Mouse (Mus musculus) hindbrain, embryonic 11.5 days (tissue): ENCODE results near the gene Pus1. TPM values are rescaled to one million over a fixed set of nuclear protein-coding genes. Genes with fewer than 3 reads are reported as not detected.

Source experiments
- ATAC-seq: fragments of 200-750 bp; cut with Nextera tagmentation; 2 replicates; pipeline ENCODE4 v1.8.0; 2017; ENCODE audit warnings: mild to moderate bottlenecking, moderate TSS enrichment, moderate library complexity; ENCODE audit not compliant: low FRiP score
- DNase-seq: peaks from one replicate; pipeline ENCODE4 v3.0.0-alpha.2; 2015; ENCODE audit warnings: low spot score
- H3K27ac ChIP-seq: fragments of 300-500 bp; sonication (generic); 2 replicates; pipeline ENCODE4 v1.5.1; 2014; ENCODE audit warnings: mild to moderate bottlenecking, low read depth, low read length
- H3K27me3 ChIP-seq: fragments of 300-500 bp; sonication (generic); 2 replicates; pipeline ENCODE4 v1.6.1; 2014; ENCODE audit warnings: mild to moderate bottlenecking, low read length, moderate library complexity, mixed read lengths; ENCODE audit not compliant: control insufficient read depth, insufficient read depth
- H3K36me3 ChIP-seq: fragments of 300-500 bp; sonication (generic); 2 replicates; pipeline ENCODE4 v1.6.1; 2014; ENCODE audit warnings: mild to moderate bottlenecking, low read length, moderate library complexity, mixed read lengths; ENCODE audit not compliant: control insufficient read depth, insufficient read depth
- H3K4me1 ChIP-seq: fragments of 300-500 bp; sonication (generic); replicated peaks from 2 replicates; pipeline ENCODE4 v1.6.1; 2014; ENCODE audit warnings: low read length, mixed read lengths; ENCODE audit not compliant: control insufficient read depth, insufficient read depth
- H3K4me2 ChIP-seq: fragments of 300-500 bp; sonication (generic); replicated peaks from 2 replicates; pipeline ENCODE4 v1.6.1; 2014; ENCODE audit warnings: mild to moderate bottlenecking, low read depth, low read length
- H3K4me3 ChIP-seq: fragments of 300-500 bp; sonication (generic); 2 replicates; pipeline ENCODE4 v1.5.1; 2014; ENCODE audit warnings: low read depth, low read length
- H3K9ac ChIP-seq: fragments of 300-500 bp; sonication (generic); 2 replicates; pipeline ENCODE4 v1.6.1; 2014; ENCODE audit warnings: low read depth, low read length
- H3K9me3 ChIP-seq: fragments of 300-500 bp; sonication (generic); 2 replicates; pipeline ENCODE4 v1.6.1; 2016; ENCODE audit warnings: low read length; ENCODE audit not compliant: control insufficient read depth
- WGBS: fragments of 180-500 bp; shearing (Covaris S2); extraction: QIAGEN DNeasy Blood & Tissue Kit; methylation state at CpG from one replicate; pipeline ENCODE4 v1.1.7; 2014; 5-methylcytosine and 5-hydroxymethylcytosine counted together
- polyA plus RNA-seq: library from polyadenylated mRNA; unstranded; fragments of >200 nt; fragmentation: Nextera tagmentation; extraction: Ambion mirVana; gene quantifications from 2 replicates; pipeline ENCODE4 v1.2.1, GENCODE M21; 2014

The Pus1 gene
- polyA plus RNA-seq, 1 experiment from 2014 or later: 15.5 TPM

GRCm38 (mm10) chr5:110788684-110789083, 8.2 kb upstream of the Pus1 start:
- peak; percentile 66 for ATAC-seq
- Histone ChIP-seq H3K9ac (no peak overlapping the region), H3K4me2 (no peak overlapping the region), H3K27ac (no peak overlapping the region), H3K4me3 (no peak overlapping the region), H3K36me3 (peaks cover 47% of the 10 kb centered on the region), H3K27me3 (no peaks in the 10 kb centered on the region), H3K4me1 (no peaks in the 10 kb centered on the region), H3K9me3 (no peaks in the 10 kb centered on the region)
- WGBS: 58% methylated on average over 5 of the region's 5 CpGs
- peak; percentile 71 for DNase-seq

DNA sequence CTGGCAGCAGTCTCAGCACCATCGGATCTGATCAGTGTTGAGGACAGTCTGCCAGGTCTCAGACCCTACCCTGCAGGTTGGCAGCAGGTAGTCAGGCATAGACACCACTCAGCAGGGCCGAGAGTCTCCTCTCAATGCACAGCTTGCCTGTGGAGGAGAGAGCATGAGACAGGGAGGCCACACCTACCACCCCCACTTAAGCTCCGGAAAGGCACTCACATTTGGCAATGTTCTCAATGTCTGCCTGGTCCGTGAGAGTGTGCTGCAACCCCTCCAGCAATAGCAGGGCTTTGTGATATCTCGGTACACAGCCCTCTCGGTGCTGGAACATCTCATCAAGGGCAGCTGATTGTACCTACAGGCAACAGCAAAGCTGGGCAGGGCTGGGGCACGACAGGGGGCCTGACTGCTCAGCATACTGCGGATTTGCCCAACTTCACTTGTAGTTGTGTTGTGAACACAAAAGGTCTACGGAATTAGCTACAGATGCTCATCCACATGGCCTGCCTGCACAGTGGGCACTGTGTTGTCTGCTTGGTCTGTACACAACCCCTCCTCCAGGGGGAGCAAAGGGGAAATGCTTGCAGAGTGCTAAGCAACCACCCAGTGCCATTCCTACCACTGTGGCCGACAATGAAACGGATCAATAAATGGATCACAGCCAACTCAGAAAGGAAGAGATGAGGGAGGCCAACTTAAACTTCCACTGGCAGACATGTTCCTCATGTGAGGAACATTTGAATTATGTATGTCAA, 5.8 kb upstream of the Pus1 start:
- no peak for ATAC-seq
- Histone ChIP-seq H3K36me3 (peaks cover 33% of the 10 kb centered on the region), H3K9me3 (no peaks in the 10 kb centered on the region), H3K9ac (no peak overlapping the region), H3K27ac (no peak overlapping the region), H3K4me1 (no peaks in the 10 kb centered on the region), H3K4me2 (no peak overlapping the region), H3K4me3 (no peak overlapping the region), H3K27me3 (no peaks in the 10 kb centered on the region)
- peak; percentile 13 for DNase-seq
- 85% methylated on average over 11 of the region's 11 CpGs for WGBS

GRCm38 (mm10) chr5:110783150-110783549, 2.7 kb upstream of the Pus1 start:
- Histone ChIP-seq H3K4me1 (no peaks in the 10 kb centered on the region), H3K9ac (no peak overlapping the region), H3K9me3 (no peaks in the 10 kb centered on the region), H3K36me3 (peaks cover 18% of the 10 kb centered on the region), H3K4me3 (no peak overlapping the region), H3K4me2 (no peak overlapping the region), H3K27me3 (no peaks in the 10 kb centered on the region), H3K27ac (no peak overlapping the region)
- WGBS: 82% methylated on average over 8 of the region's 8 CpGs
- DNase-seq (no peak), ATAC-seq (no peak)

GRCm38 (mm10) chr5:110781529-110782238, 1.2 kb upstream of the Pus1 start:
- Histone ChIP-seq H3K4me2 (no peak overlapping the region), H3K9me3 (no peaks in the 10 kb centered on the region), H3K27ac (no peak overlapping the region), H3K36me3 (peaks cover 7% of the 10 kb centered on the region; the same call in 1 of the 2 replicates), H3K4me3 (no peak overlapping the region), H3K27me3 (no peaks in the 10 kb centered on the region), H3K4me1 (no peaks in the 10 kb centered on the region), H3K9ac (no peak overlapping the region)
- ATAC-seq (no peak), DNase-seq (no peak)
- WGBS: 82% methylated on average over 7 of the region's 7 CpGs

- no peak for DNase-seq
- Histone ChIP-seq H3K4me1 (no peaks in the 10 kb centered on the region), H3K9me3 (no peaks in the 10 kb centered on the region), H3K4me3 (peak overlapping the region; percentile 81), H3K27me3 (no peaks in the 10 kb centered on the region), H3K27ac (no peak overlapping the region), H3K9ac (peak overlapping the region; percentile 73), H3K36me3 (0 out of 2 replicates have a peak, but pooled peaks cover 3% of the 10 kb centered on the region), H3K4me2 (peak overlapping the region; percentile 93)
- ATAC-seq: peak; percentile 71
- WGBS: 63% methylated on average over 10 of the region's 10 CpGs
Observed at GRCm38 (mm10) chr5:110780761-110781528, 486 bp upstream of the Pus1 start.

DNA sequence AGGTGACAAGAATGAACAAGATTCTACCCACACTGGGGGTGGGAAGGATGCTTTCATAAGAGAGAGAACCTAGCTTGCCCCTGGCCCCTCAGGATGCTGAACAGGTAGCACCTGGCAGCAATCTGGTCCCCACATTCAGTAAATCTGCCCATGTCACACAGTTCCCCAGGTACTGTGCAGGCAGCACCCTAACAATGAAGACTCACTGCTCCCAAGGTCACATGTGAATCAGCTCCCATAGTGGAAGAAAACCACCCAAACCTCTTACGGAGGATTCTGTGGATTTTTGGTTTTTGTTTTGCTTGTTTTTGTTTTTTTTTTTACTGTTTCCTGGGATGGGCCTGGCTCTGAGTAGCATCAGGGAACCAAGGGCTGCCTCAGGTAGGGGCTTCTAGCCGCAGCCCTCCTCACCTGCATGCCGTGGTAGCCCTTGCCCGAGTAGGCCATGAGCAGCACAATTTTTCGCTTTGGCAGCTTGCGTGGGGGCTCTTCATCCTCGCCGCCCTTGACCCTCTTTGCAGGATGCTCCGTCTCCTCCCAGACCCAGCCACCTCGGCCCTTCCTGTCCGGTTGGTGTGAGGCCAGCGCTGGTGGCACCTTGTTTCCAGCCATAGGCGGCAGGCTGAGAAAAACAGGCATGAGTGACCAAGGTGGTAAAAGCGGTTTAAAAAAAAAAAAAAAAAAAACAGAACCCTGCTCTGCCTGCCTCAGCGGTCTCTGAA, 1.0 kb downstream of the Pus1 start:
- Histone ChIP-seq H3K27me3 (no peaks in the 10 kb centered on the region), H3K9ac (peak overlapping the region; percentile 73), H3K4me1 (no peaks in the 10 kb centered on the region), H3K9me3 (no peaks in the 10 kb centered on the region), H3K36me3 (peaks cover 4% of the 10 kb centered on the region), H3K4me2 (peak overlapping the region; percentile 93), H3K4me3 (peak overlapping the region; percentile 81), H3K27ac (no peak overlapping the region)
- DNase-seq: peak; percentile 6
- 25% methylated on average over 15 of the region's 15 CpGs for WGBS
- ATAC-seq: no peak

DNA sequence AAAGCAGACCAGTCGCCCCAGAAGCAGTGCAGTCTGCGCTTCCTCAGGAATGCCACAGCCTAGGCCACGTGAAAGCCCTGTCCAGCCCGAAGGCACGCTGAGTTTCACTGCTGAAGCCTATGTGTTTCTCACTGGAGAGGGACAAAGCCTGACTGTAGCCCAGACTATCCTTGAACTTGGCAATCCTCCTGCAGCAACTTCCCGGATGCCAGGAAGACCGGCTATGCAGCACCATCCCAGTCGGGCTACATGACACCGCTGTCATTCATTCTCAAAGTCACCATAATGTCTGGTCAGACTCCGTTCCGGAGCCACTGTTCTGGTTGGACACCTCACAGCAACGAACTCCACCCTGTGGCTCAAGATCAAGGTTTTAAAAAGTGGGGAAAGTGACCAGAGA, 2.2 kb downstream of the Pus1 start:
- WGBS: 92% methylated on average over 12 of the region's 12 CpGs
- Histone ChIP-seq H3K9ac (no peak overlapping the region), H3K9me3 (no peaks in the 10 kb centered on the region), H3K27ac (no peak overlapping the region), H3K4me1 (no peaks in the 10 kb centered on the region), H3K4me3 (no peak overlapping the region), H3K4me2 (no peak overlapping the region), H3K36me3 (peaks cover 6% of the 10 kb centered on the region), H3K27me3 (no peaks in the 10 kb centered on the region)
- ATAC-seq: no peak
- no peak for DNase-seq

DNA sequence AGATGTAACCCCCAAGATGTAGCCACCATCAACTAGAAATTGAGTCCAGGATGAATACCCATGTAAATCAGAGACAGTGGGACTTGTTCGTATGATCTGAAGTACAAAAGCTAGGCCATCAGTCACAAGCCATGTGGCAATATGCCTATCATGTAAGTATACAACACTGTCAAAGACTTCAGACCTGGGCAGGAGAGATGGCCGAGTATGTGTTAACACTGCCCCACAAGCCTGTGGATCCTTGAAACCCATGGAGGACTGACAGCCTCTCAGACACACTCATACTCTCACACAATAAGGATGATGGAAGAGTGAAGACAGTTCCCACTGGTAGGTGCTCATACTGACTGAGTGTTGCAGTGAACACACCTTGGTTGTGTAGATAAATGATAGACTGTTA, 4.3 kb downstream of the Pus1 start:
- 90% methylated on average over 2 of the region's 2 CpGs for WGBS
- ATAC-seq (no peak), DNase-seq (no peak)
- H3K4me3 ChIP-seq: no peak overlapping the region
- H3K9me3 ChIP-seq: no peaks in the 10 kb centered on the region
- H3K36me3 ChIP-seq: peaks cover 6% of the 10 kb centered on the region
- H3K27me3 ChIP-seq: no peaks in the 10 kb centered on the region
- H3K27ac ChIP-seq: no peak overlapping the region
- no peaks in the 10 kb centered on the region for H3K4me1 ChIP-seq
- no peak overlapping the region for H3K4me2 ChIP-seq
- H3K9ac ChIP-seq: no peak overlapping the region
